Mouse (Mus musculus) liver, adult 2 months (tissue): ENCODE data around the gene Cdc6. TPM values are rescaled to one million over a fixed set of nuclear protein-coding genes. Genes with fewer than 3 reads are reported as not detected.

Experiments used
- DNase-seq: peaks from one replicate; pipeline ENCODE4 v3.0.0-alpha.2; 2011; ENCODE audit warnings: low read depth, low spot score; ENCODE audit errors: extremely low read depth
- H3K27ac ChIP-seq: fragments of 200-500 bp; replicated peaks from 2 replicates; pipeline ENCODE4 v1.5.1; 2012; ENCODE audit warnings: low read depth, mild to moderate bottlenecking, control low read depth, inconsistent platforms, low read length; ENCODE audit not compliant: insufficient read depth
- H3K27me3 ChIP-seq: fragments of 200-500 bp; 2 replicates; pipeline ENCODE4 v1.6.1; 2012; ENCODE audit warnings: mild to moderate bottlenecking, moderate library complexity, low read length, inconsistent platforms; ENCODE audit not compliant: control insufficient read depth, insufficient read depth
- H3K36me3 ChIP-seq: fragments of 200-500 bp; 2 replicates; pipeline ENCODE4 v1.6.1; 2012; ENCODE audit warnings: low read length, inconsistent platforms; ENCODE audit not compliant: control insufficient read depth, insufficient read depth
- H3K4me1 ChIP-seq: fragments of 200-500 bp; 2 replicates; pipeline ENCODE4 v1.6.1; 2011; ENCODE audit warnings: low read length; ENCODE audit not compliant: control insufficient read depth, insufficient read depth
- H3K4me3 ChIP-seq: fragments of 200-500 bp; 2 replicates; pipeline ENCODE4 v1.5.1; 2011; ENCODE audit warnings: low read depth, mild to moderate bottlenecking, control low read depth, low read length, moderate library complexity; ENCODE audit not compliant: insufficient read depth
- H3K79me2 ChIP-seq: fragments of 200-500 bp; 2 replicates; pipeline ENCODE4 v1.6.1; 2012; ENCODE audit warnings: inconsistent platforms, mild to moderate bottlenecking, low read length, moderate library complexity; ENCODE audit not compliant: control insufficient read depth, insufficient read depth
- H3K9ac ChIP-seq: fragments of 200-500 bp; 2 replicates; pipeline ENCODE4 v1.6.1; 2012; ENCODE audit warnings: low read depth, mild to moderate bottlenecking, control low read depth, inconsistent platforms, low read length
- CTCF ChIP-seq: fragments of 200-500 bp; IDR thresholded peaks from 2 replicates; pipeline ENCODE4 v1.5.1; 2011; ENCODE audit warnings: low read depth, low read length, control low read depth
- POLR2A ChIP-seq: fragments of 200-500 bp; IDR thresholded peaks from 2 replicates; pipeline ENCODE4 v1.6.1; 2011; ENCODE audit warnings: low read length, control low read depth; ENCODE audit not compliant: insufficient read depth; ENCODE audit errors: extremely low read depth
- WGBS: fragments of 180-500 bp; shearing (Covaris S2); methylation state at CpG from one replicate; pipeline ENCODE4 v1.1.7; 2018; 5-methylcytosine and 5-hydroxymethylcytosine counted together
- polyA plus RNA-seq: library from polyadenylated mRNA; depleted of rRNA; stranded (reverse); fragments of >200 nt; gene quantifications from 2 replicates; pipeline ENCODE4 v1.2.3, GENCODE M21; 2012
- total RNA-seq: library from RNA; depleted of rRNA; stranded (reverse); fragments of >200 nt; gene quantifications from 2 replicates; pipeline ENCODE4 v1.2.3, GENCODE M21; 2014

The Cdc6 gene
- total and polyA plus RNA-seq, 2 experiments: 0.07 to 0.09 TPM

GRCm38 (mm10) chr11:98937914-98938694 lies 30.5 kb downstream of the Cdc6 start:
- DNase-seq: no peak
- no peak for TF ChIP-seq POLR2A
- TF ChIP-seq CTCF: no peak
- H3K4me3 ChIP-seq: peak overlapping the region; percentile 62
- no peaks in the 10 kb centered on the region for H3K27me3 ChIP-seq
- no peaks in the 10 kb centered on the region for H3K36me3 ChIP-seq
- WGBS: under 1% methylated on average over 39 of the region's 39 CpGs
- H3K27ac ChIP-seq: peak overlapping the region; percentile 71
- peaks cover 34% of the 10 kb centered on the region for H3K4me1 ChIP-seq
- H3K9ac ChIP-seq: peak overlapping the region; percentile 92
- H3K79me2 ChIP-seq: peaks cover 24% of the 10 kb centered on the region; the same call in 1 of the 2 replicates

- H3K79me2 ChIP-seq: peaks cover 27% of the 10 kb centered on the region; the same call in 1 of the 2 replicates
- H3K4me3 ChIP-seq: no peak overlapping the region; the same call in 1 of the 2 replicates
- H3K27me3 ChIP-seq: no peaks in the 10 kb centered on the region
- no peak for DNase-seq
- WGBS: 42% methylated on average over 7 of the region's 7 CpGs
- no peaks in the 10 kb centered on the region for H3K36me3 ChIP-seq
- no peak for TF ChIP-seq CTCF
- no peak for TF ChIP-seq POLR2A
- peaks cover 36% of the 10 kb centered on the region for H3K4me1 ChIP-seq
- H3K27ac ChIP-seq: no peak overlapping the region
- H3K9ac ChIP-seq: no peak overlapping the region
Observed at GRCm38 (mm10) chr11:98938701-98939083, 31.1 kb downstream of the Cdc6 start.

GRCm38 (mm10) chr11:98939084-98939952 lies 31.7 kb downstream of the Cdc6 start:
- TF ChIP-seq POLR2A (no peak), CTCF (no peak)
- WGBS: 74% methylated on average over 15 of the region's 15 CpGs
- H3K27me3 ChIP-seq: no peaks in the 10 kb centered on the region
- H3K36me3 ChIP-seq: no peaks in the 10 kb centered on the region
- peaks cover 40% of the 10 kb centered on the region for H3K4me1 ChIP-seq
- peaks cover 27% of the 10 kb centered on the region; the same call in 1 of the 2 replicates for H3K79me2 ChIP-seq
- peak overlapping the region; percentile 5; the same call in 1 of the 2 replicates for H3K4me3 ChIP-seq
- no peak for DNase-seq
- H3K9ac ChIP-seq: no peak overlapping the region
- H3K27ac ChIP-seq: no peak overlapping the region

GRCm38 (mm10) chr11:98939953-98940641 lies 32.5 kb downstream of the Cdc6 start:
- DNase-seq: no peak
- peaks cover 27% of the 10 kb centered on the region; the same call in 1 of the 2 replicates for H3K79me2 ChIP-seq
- H3K36me3 ChIP-seq: no peaks in the 10 kb centered on the region
- H3K4me3 ChIP-seq: no peak overlapping the region
- no peak overlapping the region for H3K9ac ChIP-seq
- TF ChIP-seq POLR2A (no peak), CTCF (no peak)
- 77% methylated on average over 11 of the region's 11 CpGs for WGBS
- H3K27ac ChIP-seq: no peak overlapping the region
- H3K4me1 ChIP-seq: peaks cover 47% of the 10 kb centered on the region
- no peaks in the 10 kb centered on the region for H3K27me3 ChIP-seq

GRCm38 (mm10) chr11:98940776-98941175 lies 33.2 kb downstream of the Cdc6 start:
- DNase-seq: no peak
- H3K9ac ChIP-seq: 0 out of 2 replicates have a peak overlapping the region, but pooled peaks have one; percentile 8

More at GRCm38 (mm10) chr11:98940776-98941175, 33.2 kb downstream of the Cdc6 start:
- 60% methylated on average over 3 of the region's 3 CpGs for WGBS
- no peak overlapping the region for H3K4me3 ChIP-seq
- no peak for TF ChIP-seq CTCF
- TF ChIP-seq POLR2A: no peak
- no peaks in the 10 kb centered on the region for H3K36me3 ChIP-seq
- H3K4me1 ChIP-seq: peaks cover 46% of the 10 kb centered on the region
- H3K79me2 ChIP-seq: peaks cover 27% of the 10 kb centered on the region; the same call in 1 of the 2 replicates
- H3K27ac ChIP-seq: no peak overlapping the region
- H3K27me3 ChIP-seq: no peaks in the 10 kb centered on the region
